Mouse (Mus musculus): ENCODE measurements at regions not wholly inside any gene's neighbourhood (a gene's known extent, or its start where the extent isn't known, plus 50 kb on each side); places are given as distances from the start of the nearest gene placed in this dataset.

GRCm38 (mm10) chr9:43976366-43976765 is 66.8 kb upstream of the Thy1 start:
- no peak for DNase-seq (ENCODE audit: low read depth, low spot score)

GRCm38 (mm10) chr9:43977773-43978172 is 65.4 kb upstream of the Thy1 start:
- DNase-seq (ENCODE audit: low read depth, low spot score): no peak

- DNase-seq (ENCODE audit: low read depth, low spot score): no peak
These were observed 61.8 kb upstream of the Thy1 start for GRCm38 (mm10) chr9:43981376-43981775.

GRCm38 (mm10) chr9:43982359-43982889 is 60.8 kb upstream of the Thy1 start:
- DNase-seq (ENCODE audit: low read depth, low spot score): no peak

GRCm38 (mm10) chr9:43983220-43983619 is 60.0 kb upstream of the Thy1 start:
- no peak for DNase-seq (ENCODE audit: low read depth, low spot score)

GRCm38 (mm10) chr9:43984181-43985062 is 58.8 kb upstream of the Thy1 start:
- peak; percentile 63 for DNase-seq (ENCODE audit: low read depth, low spot score)

- DNase-seq (ENCODE audit: low read depth, low spot score): no peak
These were observed 55.2 kb upstream of the Thy1 start for GRCm38 (mm10) chr9:43987957-43988356.

GRCm38 (mm10) chr9:43988981-43989860 is 54.0 kb upstream of the Thy1 start:
- no peak for DNase-seq (ENCODE audit: low read depth, low spot score)

- DNase-seq (ENCODE audit: low read depth, low spot score): no peak
These were observed 53.1 kb upstream of the Thy1 start for GRCm38 (mm10) chr9:43990124-43990523.

GRCm38 (mm10) chr9:43993221-43993976 is 49.8 kb upstream of the Thy1 start:
- no peak for DNase-seq (ENCODE audit: low read depth, low spot score)

Measured in brain, embryonic 18.5 days (tissue).